Mouse (Mus musculus) thymus, adult 2 months (tissue): ENCODE measurements around the gene Erf.

Experiments
- CTCF ChIP-seq: fragments of 200-500 bp; IDR thresholded peaks from 2 replicates; pipeline ENCODE4 v1.5.1; 2012; ENCODE audit warnings: mild to moderate bottlenecking, control low read depth, low read length, moderate library complexity, borderline replicate concordance; ENCODE audit not compliant: control insufficient read depth, poor library complexity, insufficient read depth; ENCODE audit errors: extremely low read depth
- POLR2A ChIP-seq: fragments of 200-500 bp; IDR thresholded peaks from 2 replicates; pipeline ENCODE4 v1.6.1; 2012; ENCODE audit warnings: mild to moderate bottlenecking, low read length, control low read depth, moderate library complexity; ENCODE audit not compliant: control insufficient read depth, poor library complexity, insufficient read depth; ENCODE audit errors: extremely low read depth

- TF ChIP-seq CTCF (no peak), POLR2A (no peak)
These were observed 43.9 kb upstream of the Erf start for GRCm38 (mm10) chr7:25294495-25294894.
